Mouse (Mus musculus) adrenal gland, adult 8-10 months (tissue): ENCODE measurements around the gene Rac2. TPM values are rescaled to one million over a fixed set of nuclear protein-coding genes. Genes with fewer than 3 reads are reported as not detected.
A peak's percentile ranks its signal among the peaks of the same experiment; 100 is the strongest.

Experiments used
- DNase-seq: peaks from one replicate; pipeline ENCODE4 v3.0.0; 2022
- total RNA-seq, 4 experiments: library from RNA; stranded (reverse); gene quantifications; 2 replicates each; pipeline ENCODE4 v1.2.4; 2022

Gene Rac2
- total RNA-seq, 4 experiments from 2014 or later: 4.2 to 19.0 (median 7.7) TPM

DNA sequence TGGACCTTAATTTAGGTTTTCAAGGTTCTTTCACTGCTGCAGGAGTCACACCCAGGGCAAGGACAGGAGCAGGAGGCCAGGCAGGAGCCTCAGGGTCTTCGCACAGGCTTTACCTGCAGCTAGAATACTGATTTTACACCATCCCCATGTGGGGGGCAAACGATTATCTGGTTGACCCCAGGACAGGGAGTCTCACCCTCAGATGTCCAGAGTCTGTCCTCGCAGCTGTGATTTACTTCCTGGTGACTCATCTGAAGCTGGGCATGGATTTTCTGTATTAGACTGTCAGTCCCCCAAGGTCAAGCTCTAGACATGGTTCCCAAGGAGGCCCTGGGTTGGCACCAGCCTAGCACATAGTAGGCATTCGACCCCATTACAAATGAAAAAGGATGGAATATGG lies 26.5 kb downstream of the Rac2 start:
- no peak for DNase-seq

DNA sequence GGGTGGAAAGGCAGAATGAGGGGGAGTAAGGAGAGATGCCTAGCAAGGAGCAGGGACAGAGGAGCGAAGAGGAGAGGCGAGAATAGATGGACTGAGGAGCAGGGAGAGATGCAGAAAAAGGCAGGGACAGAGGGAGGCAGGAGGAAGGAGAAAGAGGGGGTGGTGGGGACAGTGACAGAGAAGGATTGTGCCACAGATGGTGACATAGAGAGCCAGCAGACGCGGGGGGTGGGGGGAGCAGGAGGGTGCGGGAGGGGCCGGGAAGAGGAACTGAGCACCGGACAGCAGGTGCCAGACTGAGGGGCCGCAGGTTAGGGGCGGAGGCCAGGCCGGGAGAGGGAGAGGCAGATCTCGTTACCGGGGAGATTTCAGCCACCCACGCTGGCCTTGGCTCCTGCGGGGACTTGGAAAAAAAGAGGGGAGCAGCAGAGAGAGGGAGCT lies 28.0 kb downstream of the Rac2 start, which contains the start of gene Sstr3:
Gene Sstr3, minus strand, starts transcription at position 125 of the 441 bp plus-strand sequence.
- DNase-seq: no peak

DNA sequence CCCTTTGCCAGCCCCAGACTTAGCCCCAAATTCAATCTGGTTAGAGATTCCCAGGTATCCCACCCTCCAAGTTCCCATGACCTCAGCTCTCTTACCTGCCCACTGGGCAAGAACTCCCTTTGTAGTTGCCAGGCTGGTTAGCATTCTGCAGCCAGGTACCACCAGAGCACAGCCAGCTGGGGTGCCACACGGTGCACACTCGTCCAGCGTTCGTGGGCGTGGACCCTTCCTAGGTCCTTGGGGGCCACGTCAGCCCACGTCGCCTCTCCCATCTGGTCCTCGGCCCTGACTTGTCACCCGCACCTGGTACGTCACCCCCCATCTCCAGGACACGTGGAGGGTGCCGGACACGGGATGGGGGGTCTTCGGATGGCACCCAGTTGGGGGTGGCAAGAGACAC lies 28.5 kb downstream of the Rac2 start:
- no peak for DNase-seq

DNA sequence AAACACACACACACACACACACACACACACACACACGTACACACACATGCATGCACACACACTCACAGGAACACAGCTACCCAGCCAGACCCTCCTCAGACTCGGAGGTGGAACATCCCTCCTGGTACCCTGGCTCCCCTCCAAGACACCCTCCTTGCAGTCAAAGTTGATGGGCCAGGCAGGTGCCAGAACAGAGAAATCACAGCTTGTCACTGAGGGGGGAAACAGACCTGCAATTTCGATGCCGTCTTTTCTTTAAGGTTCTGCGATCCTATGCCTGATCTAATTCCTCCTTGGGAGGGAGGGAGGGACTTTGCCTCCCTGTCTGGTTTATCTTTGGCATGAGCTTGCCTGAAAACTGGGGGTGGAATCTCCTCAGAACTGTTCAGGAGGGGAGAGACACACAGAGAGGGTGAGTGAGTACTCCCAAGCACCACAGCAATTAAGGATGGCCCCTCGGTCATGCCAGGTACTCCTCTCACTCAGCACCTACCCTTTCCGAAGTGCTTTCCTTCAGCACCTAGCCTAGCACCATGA lies 29.7 kb downstream of the Rac2 start:
- DNase-seq: no peak

DNA sequence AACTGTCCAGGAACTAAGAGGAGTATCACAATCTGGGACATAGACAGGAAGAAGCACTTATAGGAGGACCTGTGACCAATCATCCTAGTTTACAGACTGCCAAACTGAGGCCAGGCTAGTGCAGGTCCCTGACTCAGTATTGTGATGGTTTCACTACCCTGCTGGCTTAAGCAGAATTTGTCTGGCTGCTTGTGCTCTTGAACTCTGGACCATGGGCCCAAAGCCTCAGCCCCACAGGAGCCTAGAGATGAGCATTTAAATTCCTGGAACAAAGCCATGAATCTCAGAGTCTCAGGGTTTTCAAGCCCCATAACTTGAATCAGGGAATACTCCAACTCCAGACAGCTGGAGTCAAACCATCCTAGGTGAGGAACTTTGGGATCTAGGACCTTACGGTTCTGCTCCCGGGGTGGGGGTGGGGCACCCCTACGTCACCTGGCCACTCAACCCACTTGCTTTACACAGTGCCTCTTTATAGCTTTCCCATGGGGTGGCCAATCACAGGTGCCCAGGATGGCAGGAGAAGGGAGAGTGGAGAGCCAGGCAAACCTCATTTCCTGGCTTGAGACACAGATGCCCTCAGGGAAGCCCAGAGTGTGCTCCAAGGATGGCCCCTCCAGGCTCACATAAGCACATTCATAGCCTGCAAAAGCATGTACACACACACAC lies 30.4 kb downstream of the Rac2 start:
- no peak for DNase-seq

DNA sequence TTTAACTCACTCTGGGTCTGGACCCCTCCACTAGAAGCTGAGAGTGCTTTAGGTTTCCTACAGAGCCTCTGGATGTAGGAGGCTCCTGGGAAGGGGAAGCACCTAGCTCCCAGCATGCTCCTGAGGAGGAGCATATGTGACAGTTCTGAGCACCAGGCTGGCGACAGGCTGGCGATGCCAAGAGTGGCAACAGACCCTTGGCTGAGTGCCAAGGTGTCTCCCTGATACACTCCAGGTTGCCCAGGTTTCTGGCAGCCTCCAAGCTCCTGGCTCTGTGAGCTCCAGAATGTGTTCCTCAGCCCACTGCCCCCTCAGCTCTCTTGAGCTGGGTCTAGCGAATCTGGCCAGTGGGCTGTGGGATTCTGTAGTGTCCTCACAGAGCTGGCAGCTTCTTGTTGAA lies 31.0 kb downstream of the Rac2 start:
- no peak for DNase-seq

DNA sequence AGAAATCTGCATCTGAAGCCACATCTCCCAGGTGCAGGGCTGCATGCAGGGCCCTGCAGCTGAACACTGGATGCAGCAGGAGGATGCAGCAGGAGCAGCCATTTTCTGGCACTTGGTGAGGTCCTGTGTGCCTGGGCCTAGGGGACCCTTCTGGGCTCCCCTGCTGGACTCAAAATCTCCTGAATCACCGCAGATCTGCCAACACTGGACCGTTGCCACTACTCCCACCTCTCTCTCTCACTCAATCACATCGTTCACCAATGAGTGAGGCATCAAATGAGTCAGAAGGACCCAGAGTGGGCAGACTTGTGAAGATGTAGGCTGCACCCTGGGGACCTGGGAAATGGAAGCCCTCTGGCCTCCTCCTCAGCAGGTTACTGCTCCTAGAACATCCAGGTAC lies 31.5 kb downstream of the Rac2 start:
- DNase-seq: no peak

DNA sequence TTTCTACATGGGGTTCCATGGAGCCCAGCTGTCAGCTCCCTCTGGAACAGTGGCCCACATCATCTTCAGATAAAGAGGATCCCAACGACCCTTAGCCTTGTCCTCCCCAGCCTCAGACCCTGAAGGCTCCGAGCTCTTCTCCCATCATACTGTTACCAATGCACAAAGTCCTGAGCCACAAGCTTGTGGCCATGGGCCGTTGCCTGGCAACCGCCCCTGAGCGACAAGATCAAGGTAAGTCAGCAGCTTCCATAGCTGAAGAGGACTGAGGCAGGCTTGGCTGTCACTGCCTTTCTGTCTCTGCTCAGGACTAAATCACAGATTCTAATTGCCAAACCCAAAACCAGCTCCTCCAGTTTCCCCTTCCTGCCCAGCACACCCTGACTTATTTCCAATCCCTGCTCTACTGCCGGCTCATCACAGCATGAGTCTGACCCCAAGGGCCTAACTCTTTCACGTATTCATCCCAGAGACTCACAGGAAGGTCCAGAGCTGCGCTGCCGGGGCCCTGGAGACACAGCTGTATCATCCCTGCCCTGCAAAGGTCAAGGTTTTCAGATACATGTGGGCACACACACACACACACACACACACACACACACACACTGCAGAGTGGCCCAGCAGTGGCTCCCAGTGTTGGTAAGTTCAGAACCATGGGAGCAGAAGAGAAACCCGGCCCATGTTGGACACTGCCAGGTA lies 36.7 kb downstream of the Rac2 start:
- no peak for DNase-seq

DNA sequence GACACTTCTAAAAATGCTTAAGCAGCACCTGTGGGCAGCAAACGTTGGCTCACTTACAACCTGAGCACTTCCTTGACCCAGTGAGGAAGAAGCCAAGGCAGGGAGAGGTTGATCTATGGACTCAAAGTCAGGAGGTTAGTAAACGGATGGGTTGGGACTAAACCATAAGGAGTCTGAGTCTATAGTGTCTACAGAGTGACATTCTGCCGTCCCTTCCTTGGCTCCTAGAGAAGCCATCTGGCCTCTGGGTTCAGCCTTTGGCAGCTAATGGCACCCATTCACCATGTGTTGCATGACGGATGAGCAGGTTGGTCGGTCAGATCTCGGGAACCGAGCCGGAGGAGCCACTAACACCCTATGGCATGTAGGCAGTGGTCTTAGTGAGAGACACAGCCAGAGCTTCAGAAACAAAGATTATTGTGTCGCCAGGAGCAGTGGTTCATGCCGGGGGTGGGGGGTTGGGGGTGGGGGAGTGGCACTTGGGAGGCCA lies 39.2 kb downstream of the Rac2 start:
- DNase-seq: no peak

DNA sequence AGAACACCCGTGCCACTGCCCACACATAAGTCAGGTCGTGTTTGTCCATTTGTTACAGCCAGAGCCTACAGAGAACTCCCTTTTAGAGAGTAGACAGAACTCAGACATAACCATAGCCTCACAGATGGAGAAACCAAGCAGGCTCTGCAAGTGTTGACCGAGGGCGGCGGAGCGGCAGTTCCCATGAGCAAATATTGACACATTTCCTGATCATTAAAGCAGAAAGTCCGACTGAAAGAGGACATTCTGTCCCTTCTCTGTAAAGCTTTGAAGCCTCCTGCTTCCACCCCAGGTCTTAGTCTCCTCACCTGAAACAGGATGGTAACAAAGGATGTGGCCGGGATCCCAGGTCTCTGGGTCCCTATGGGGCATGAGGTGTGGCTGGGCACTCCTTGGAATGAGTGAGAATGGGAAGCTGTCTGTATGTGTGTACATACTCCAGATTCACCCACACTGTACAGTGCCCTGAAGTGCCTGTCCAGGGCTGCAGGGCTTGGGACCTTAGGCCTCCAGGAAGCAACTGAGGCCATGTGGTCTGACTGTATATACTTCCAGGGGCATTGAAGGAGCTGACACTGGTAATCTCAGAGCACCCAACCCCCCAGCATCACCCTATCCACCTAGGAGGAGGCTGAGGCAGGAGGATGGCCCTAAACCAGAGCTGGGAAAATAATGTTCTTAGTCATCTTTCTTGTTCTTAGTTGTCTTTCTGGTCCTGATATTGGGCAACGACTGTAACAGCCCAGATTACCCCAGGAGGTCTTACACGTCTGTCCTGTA lies 39.8 kb downstream of the Rac2 start:
- DNase-seq: no peak

DNA sequence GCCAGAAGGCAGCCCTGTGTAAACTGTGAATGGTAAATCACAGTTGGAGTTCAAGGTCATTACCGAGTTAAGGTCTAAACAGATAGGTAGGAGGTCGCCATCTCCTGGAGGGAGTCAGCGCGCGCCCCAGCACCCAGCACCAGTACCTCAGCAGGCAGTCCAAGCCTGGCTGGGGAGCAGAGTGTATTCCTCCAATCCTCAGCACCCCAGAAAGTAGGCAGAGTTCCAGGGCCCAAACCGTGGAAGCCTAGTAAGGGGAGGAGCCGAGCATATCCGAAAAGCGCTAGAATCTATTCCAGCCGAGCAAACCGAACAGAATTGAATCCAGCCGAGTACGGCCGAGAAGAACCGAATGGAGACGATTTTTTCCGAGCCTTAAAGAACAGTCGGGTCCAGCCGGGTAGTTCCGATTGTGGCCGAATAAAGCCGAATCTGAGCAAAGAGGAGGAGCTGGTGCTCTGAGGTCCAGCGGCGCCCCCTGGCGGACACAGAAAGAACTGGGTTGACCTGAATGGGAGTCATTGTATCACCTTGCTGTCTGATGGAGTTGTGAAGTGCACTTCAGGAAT lies 40.6 kb downstream of the Rac2 start:
- peak; percentile 98 for DNase-seq

DNA sequence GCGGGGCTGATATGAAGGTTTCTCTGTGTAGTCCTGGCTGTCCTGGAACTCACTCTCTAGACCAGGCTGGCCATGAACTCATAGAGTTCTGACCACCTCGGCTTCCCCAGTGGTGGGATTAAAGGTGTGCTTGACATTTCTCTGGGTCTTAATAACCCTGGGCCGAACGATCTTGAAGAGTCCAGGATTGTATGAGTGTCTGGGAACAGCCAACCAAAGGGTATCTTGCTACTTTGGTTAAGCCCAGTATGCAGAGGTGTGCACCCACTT lies 41.2 kb downstream of the Rac2 start:
- DNase-seq: no peak

DNA sequence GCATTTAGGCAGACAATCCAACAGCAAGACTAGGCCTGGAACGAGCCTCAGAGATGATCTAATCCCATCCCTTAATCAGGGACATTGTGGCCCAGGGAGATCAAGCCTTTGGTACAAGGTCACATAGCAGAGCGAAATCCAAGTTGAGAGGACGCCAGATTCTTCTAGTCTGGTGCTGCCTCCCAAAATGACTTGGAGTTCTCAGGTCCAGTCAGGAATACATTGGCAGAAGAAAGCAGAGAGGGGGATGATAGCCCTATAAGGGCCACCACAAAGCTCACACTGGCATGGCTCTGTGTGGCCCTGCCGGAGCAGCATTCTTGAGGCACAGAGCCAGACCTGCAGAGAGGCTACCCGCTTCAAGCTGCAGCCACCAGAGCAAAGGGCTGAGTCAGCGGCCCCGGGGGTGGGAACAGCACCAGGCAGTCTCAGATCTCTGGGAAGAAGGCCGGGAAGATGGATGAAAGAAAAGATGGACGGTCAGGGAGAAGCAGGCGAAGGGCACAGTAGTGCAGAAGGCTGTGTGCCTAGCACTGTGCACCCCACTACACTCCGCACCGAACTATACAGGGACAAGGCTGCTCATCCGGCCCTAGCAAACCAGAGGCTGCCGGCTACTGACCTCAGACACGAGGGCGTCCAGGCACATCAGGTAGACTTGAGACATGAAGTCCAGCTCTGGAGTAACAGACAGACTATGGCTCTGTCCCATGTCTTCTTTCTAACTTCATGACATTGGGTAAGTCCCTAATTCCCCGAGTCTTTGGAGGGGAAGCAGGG lies 41.7 kb downstream of the Rac2 start, which contains the start of gene C1qtnf6:
Gene C1qtnf6, minus strand, starts transcription at position 746 of the 780 bp plus-strand sequence.
- DNase-seq: peak; percentile 78

DNA sequence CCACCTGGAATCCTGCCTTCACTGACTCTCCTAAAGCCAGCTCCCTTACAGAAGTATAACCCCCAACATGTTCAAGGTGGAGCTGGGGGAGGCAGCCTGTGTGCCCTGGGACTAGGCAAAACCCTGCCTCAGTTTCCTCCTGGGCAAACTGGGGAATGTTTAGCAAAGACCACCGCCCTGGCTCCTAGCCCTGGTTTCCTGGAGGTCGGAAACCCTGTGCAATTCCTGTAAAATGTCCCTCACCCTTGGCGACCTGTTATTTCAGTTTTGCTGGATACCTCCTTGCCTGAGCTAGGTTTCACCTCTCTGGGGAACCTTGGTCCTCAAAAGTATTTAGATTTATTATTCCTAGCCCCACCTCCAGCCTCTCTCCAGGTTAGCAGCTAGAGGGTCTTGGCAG lies 42.4 kb downstream of the Rac2 start:
- DNase-seq: no peak

DNA sequence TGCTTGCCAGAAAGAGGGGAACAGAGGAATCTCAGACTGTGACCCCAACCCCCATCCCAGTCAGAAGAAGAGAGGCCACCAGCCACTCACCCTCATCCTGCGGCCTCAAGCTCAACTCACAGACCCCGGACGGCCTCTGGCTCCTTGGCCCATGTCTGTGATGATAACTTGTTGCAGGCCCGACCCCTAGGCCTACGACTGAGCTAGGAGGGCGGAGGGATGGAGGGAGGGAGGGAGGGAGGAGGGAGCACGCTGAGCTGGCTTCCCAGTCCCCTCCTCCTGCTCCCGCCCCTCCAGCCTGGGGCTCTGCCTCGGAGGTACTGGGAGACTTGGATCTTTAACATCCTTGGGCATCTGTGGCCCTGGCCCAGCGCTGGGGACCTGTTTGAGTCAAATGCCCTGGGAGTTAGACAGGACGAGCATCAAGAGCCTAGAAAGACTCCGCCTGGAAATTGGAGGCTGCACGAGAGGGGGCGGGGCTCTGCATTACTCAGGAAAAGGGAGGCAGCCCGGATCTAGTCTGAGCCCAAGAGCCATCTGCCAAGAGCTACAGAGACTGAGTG lies 43.1 kb downstream of the Rac2 start:
- DNase-seq: peak; percentile 88

DNA sequence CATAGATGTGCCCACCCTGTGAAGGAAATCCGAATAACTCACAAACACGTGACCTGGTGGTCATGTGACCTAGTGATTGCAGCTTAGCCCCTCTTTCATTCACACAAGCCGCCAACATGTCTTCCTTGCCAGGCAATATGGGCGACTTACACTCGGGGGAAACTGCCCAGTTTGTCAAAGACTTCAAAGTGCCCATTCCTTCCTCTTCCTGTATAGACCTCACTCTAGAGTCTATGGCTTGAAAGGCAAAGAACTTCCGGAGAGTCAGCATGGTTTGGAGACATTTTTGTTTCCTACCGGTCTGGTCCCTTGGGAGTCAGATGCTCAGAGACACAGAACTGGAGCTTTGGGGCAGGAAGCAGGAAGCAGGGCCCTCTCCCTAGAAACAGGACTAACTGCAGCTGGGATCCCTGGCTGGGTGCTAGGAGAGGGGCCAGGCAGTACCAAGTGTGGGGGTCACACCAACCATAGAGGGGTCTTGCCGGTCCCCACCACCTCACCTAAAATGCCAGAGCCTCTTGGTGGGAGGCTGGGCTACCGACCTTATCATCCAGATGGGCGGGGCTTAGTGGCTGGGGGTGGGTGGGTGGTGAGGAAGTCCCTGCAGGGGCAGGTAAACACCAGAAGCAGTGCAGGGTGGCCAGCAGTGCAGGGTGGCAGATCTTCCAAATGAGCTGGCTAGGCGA lies 43.7 kb downstream of the Rac2 start:
- no peak for DNase-seq

DNA sequence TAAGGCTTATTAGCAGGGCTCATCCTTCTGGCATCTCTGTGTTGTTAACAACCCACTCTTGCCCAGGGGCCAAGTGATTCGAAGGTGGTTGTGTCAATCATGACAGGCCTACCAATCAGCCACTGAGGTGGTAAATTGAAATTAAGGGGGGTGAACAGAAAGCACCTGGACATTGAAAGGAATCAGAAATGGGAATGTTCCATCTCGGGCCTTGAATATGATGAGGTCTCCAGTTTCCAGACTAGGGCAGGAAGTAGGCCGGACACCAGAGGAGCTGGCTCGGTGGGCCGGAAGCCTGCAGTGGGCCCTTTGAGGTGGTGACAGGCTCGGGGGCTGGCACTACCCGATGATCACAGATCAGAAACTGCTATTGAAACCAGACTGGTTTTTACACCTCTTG lies 44.6 kb downstream of the Rac2 start:
- DNase-seq: no peak

DNA sequence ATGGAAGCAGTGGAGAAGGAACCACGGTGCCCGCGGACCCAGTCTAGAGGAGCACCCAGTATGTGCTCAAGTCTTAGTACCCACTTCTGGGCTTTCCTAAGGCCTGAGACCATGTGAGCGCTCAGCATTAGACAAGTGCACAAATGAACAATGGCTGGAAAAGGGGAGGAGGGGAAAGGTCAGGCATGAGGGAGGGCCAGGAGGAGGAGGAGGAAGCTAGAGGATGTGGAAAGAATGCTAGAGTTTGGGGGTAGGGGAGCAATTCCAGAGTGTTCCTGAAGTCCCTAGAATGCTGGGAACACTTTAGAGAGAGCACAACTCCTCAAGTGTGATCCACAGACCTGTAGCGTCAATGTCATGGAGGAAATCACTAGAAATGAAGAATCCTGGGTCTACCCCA lies 48.4 kb downstream of the Rac2 start:
- no peak for DNase-seq

DNA sequence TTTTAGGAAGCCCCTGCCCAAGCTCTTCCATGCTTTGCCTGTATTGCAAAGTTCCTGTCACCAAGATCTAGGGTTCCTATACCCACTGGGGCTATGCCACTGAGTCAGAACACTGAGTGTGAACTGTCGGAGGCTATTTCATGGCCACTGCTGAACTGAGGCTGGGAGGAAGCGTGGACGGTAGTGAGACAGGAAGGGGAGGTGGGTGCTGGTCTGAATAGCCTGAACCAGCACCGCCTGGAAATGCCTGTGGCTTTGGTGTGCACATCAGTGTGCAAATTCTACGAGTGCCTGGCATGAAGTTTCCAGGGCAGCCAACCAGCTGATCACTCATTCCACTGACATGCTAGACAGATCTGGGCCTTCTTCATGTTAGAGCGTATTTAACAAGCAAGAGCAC lies 50.7 kb downstream of the Rac2 start:
- DNase-seq: no peak

DNA sequence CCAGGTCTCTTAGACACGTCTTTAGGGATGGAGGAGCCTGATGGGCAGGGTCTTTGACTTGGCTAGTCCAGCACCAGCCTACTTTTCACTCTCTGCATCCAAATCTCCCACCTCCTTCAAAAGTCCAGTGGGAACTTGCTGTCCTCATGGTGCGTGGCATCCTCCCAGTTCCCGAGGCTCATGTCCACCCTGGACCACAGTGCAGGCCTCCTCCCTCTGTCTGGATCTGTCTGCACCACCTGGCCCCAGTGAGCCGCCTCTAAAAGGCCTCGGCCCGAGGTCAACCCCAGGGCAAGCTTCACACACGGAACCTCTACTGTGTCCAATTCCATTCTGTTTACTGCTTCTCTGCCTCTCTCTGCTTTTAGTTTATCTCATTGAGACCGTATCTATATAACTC lies 51.3 kb downstream of the Rac2 start:
- DNase-seq: no peak

DNA sequence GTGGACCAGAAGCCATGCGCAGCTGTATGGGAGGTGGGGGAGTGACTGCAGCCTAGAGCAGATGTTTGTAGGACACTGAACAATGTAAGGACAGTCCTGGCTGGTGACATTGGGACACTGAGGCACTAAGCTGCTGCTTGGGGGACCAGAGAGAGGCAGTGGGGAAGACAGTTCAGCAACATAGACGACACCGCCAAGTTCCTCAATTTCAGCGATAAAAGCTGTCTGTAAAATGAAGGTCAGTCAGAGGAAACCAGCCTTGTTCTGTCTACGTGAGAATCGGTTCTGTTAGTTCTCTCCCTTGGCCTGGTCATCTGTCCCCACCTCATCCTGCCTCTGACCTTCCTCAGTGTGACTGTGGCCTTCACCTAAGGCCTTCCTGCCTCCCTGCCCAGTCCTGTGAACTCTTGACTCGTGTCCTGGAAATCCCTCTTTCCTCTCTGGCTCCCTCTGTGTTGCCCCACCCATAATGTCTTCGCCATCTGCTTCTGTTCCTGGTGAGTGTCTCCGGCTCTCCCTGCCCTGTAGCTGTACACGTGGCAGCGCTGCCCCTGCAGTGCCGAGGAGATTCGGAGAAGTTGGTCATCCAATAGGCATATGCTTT lies 52.4 kb downstream of the Rac2 start:
- peak; percentile 65 for DNase-seq
